Mouse (Mus musculus) neural tube, embryonic 12.5 days (tissue): Measurements from ENCODE around the gene Mt4. TPM values are rescaled to one million over a fixed set of nuclear protein-coding genes. Genes with fewer than 3 reads are reported as not detected.
A peak's percentile ranks its signal among the peaks of the same experiment; 100 is the strongest.

Source experiments
- ATAC-seq: fragments of 200-750 bp; cut with Nextera tagmentation; 2 replicates; pipeline ENCODE4 v1.8.0; 2017; ENCODE audit warnings: low read depth, mild to moderate bottlenecking, moderate TSS enrichment, moderate library complexity; ENCODE audit not compliant: low FRiP score
- H3K27ac ChIP-seq: fragments of 300-500 bp; sonication (generic); 2 replicates; pipeline ENCODE4 v1.5.1; 2016
- H3K27me3 ChIP-seq: fragments of 300-500 bp; sonication (generic); replicated peaks from 2 replicates; pipeline ENCODE4 v1.6.1; 2016; ENCODE audit warnings: mild to moderate bottlenecking
- H3K36me3 ChIP-seq: fragments of 300-500 bp; sonication (generic); 2 replicates; pipeline ENCODE4 v1.6.1; 2016; ENCODE audit warnings: mild to moderate bottlenecking
- H3K4me1 ChIP-seq: fragments of 300-500 bp; sonication (generic); 2 replicates; pipeline ENCODE4 v1.6.1; 2016
- H3K4me2 ChIP-seq: fragments of 300-500 bp; sonication (generic); replicated peaks from 2 replicates; pipeline ENCODE4 v1.6.1; 2016; ENCODE audit warnings: mild to moderate bottlenecking
- H3K4me3 ChIP-seq: fragments of 300-500 bp; sonication (generic); 2 replicates; pipeline ENCODE4 v1.5.1; 2016
- H3K9ac ChIP-seq: fragments of 300-500 bp; sonication (generic); 2 replicates; pipeline ENCODE4 v1.6.1; 2016; ENCODE audit warnings: mild to moderate bottlenecking
- H3K9me3 ChIP-seq: fragments of 300-500 bp; sonication (generic); 2 replicates; pipeline ENCODE4 v1.6.1; 2016; ENCODE audit warnings: mild to moderate bottlenecking
- WGBS: fragments of 180-500 bp; shearing (Covaris S2); methylation state at CpG from one replicate; pipeline ENCODE4 v1.1.7; 2016; 5-methylcytosine and 5-hydroxymethylcytosine counted together
- polyA plus RNA-seq: library from polyadenylated mRNA; unstranded; fragments of >200 nt; fragmentation: Nextera tagmentation; extraction: Ambion mirVana; gene quantifications from 2 replicates; pipeline ENCODE4 v1.2.1, GENCODE M21; 2016

The Mt4 gene
- polyA plus RNA-seq, 1 experiment from 2014 or later = not detected

- 1% methylated on average over 39 of the region's 39 CpGs for WGBS
- no peak overlapping the region for H3K27ac ChIP-seq
- H3K4me1 ChIP-seq = peaks cover 19% of the 10 kb centered on the region
- H3K9ac ChIP-seq = peak overlapping the region; percentile 44; the same call in 1 of the 2 replicates
- 0 out of 2 replicates have a peak, but pooled peaks have one; percentile 60 for ATAC-seq
- H3K9me3 ChIP-seq = no peaks in the 10 kb centered on the region
- peak overlapping the region; percentile 39 for H3K4me3 ChIP-seq
- H3K4me2 ChIP-seq = peak overlapping the region; percentile 85
- peaks cover 85% of the 10 kb centered on the region for H3K27me3 ChIP-seq
- no peaks in the 10 kb centered on the region for H3K36me3 ChIP-seq
Measured at GRCm38 (mm10) chr8:94172809-94173732, 36.1 kb downstream of the Mt4 start.

- H3K27ac ChIP-seq = no peak overlapping the region
- H3K27me3 ChIP-seq = peaks cover 92% of the 10 kb centered on the region
- no peak for ATAC-seq
- H3K4me3 ChIP-seq = no peak overlapping the region
- no peaks in the 10 kb centered on the region for H3K36me3 ChIP-seq
- WGBS = 38% methylated on average over 11 of the region's 11 CpGs
- no peak overlapping the region for H3K4me2 ChIP-seq
- H3K9me3 ChIP-seq = no peaks in the 10 kb centered on the region
- no peak overlapping the region for H3K9ac ChIP-seq
- H3K4me1 ChIP-seq = peaks cover 22% of the 10 kb centered on the region
Measured at GRCm38 (mm10) chr8:94173848-94174403, 36.9 kb downstream of the Mt4 start.

GRCm38 (mm10) chr8:94174619-94175213 is 37.7 kb downstream of the Mt4 start:
- no peaks in the 10 kb centered on the region for H3K36me3 ChIP-seq
- H3K4me2 ChIP-seq = no peak overlapping the region
- H3K27me3 ChIP-seq = peaks cover 93% of the 10 kb centered on the region
- 19% methylated on average over 7 of the region's 7 CpGs for WGBS
- H3K9me3 ChIP-seq = no peaks in the 10 kb centered on the region
- H3K4me3 ChIP-seq = no peak overlapping the region
- H3K27ac ChIP-seq = no peak overlapping the region
- no peak for ATAC-seq
- H3K4me1 ChIP-seq = peaks cover 30% of the 10 kb centered on the region
- H3K9ac ChIP-seq = no peak overlapping the region

- Histone ChIP-seq H3K36me3 (no peaks in the 10 kb centered on the region), H3K27ac (no peak overlapping the region), H3K4me1 (peaks cover 22% of the 10 kb centered on the region), H3K4me3 (no peak overlapping the region), H3K4me2 (no peak overlapping the region), H3K9me3 (no peaks in the 10 kb centered on the region), H3K27me3 (peaks cover 90% of the 10 kb centered on the region), H3K9ac (no peak overlapping the region)
- no peak for ATAC-seq
- WGBS = 61% methylated on average over 7 of the region's 7 CpGs
Measured at GRCm38 (mm10) chr8:94177716-94178390, 40.9 kb downstream of the Mt4 start.

- no peaks in the 10 kb centered on the region for H3K9me3 ChIP-seq
- no peaks in the 10 kb centered on the region for H3K36me3 ChIP-seq
- peak within 1 kb of the TSS; percentile 67 for H3K4me2 ChIP-seq
- H3K27ac ChIP-seq = no peak within 1 kb of the TSS
- H3K27me3 ChIP-seq = peaks cover 90% of the 10 kb centered on the region
- peaks cover 24% of the 10 kb centered on the region for H3K4me1 ChIP-seq
- ATAC-seq = peak; percentile 68
- H3K4me3 ChIP-seq = peak within 1 kb of the TSS; percentile 31
- WGBS = under 1% methylated on average over 50 of the region's 50 CpGs
- H3K9ac ChIP-seq = peak within 1 kb of the TSS; percentile 46; the same call in 1 of the 2 replicates
Measured at GRCm38 (mm10) chr8:94178857-94179712, 42.1 kb downstream of the Mt4 start, which contains the start of gene Mt1. Mt1 (plus strand) TSS chr8:94179082.

GRCm38 (mm10) chr8:94179713-94180560 is 42.9 kb downstream of the Mt4 start:
- H3K27ac ChIP-seq = no peak overlapping the region
- H3K36me3 ChIP-seq = no peaks in the 10 kb centered on the region
- peak overlapping the region; percentile 31; the same call in 1 of the 2 replicates for H3K4me3 ChIP-seq
- H3K9ac ChIP-seq = no peak overlapping the region
- 2% methylated on average over 25 of the region's 25 CpGs for WGBS
- peaks cover 88% of the 10 kb centered on the region for H3K27me3 ChIP-seq
- H3K4me1 ChIP-seq = peaks cover 24% of the 10 kb centered on the region
- ATAC-seq = no peak
- H3K4me2 ChIP-seq = peak overlapping the region; percentile 67
- no peaks in the 10 kb centered on the region for H3K9me3 ChIP-seq

GRCm38 (mm10) chr8:94180561-94180908 is 43.5 kb downstream of the Mt4 start:
- Histone ChIP-seq H3K4me1 (peaks cover 24% of the 10 kb centered on the region), H3K9me3 (no peaks in the 10 kb centered on the region), H3K4me3 (no peak overlapping the region), H3K27me3 (peaks cover 86% of the 10 kb centered on the region), H3K36me3 (no peaks in the 10 kb centered on the region), H3K27ac (no peak overlapping the region), H3K9ac (no peak overlapping the region), H3K4me2 (0 out of 2 replicates have a peak overlapping the region, but pooled peaks have one; percentile 67)
- 67% methylated on average over 1 of the region's 1 CpGs for WGBS
- no peak for ATAC-seq

GRCm38 (mm10) chr8:94182055-94182929 is 45.3 kb downstream of the Mt4 start:
- WGBS = 63% methylated on average over 13 of the region's 13 CpGs
- Histone ChIP-seq H3K4me1 (peaks cover 33% of the 10 kb centered on the region), H3K36me3 (no peaks in the 10 kb centered on the region), H3K4me2 (peak overlapping the region; percentile 48), H3K9ac (no peak overlapping the region), H3K4me3 (no peak overlapping the region), H3K9me3 (no peaks in the 10 kb centered on the region), H3K27ac (no peak overlapping the region), H3K27me3 (peaks cover 86% of the 10 kb centered on the region)
- ATAC-seq = no peak

GRCm38 (mm10) chr8:94183117-94183516 is 46.1 kb downstream of the Mt4 start:
- 0% methylated on average over 16 of the region's 16 CpGs for WGBS
- Histone ChIP-seq H3K4me3 (no peak overlapping the region), H3K27me3 (peaks cover 88% of the 10 kb centered on the region), H3K36me3 (no peaks in the 10 kb centered on the region), H3K9me3 (no peaks in the 10 kb centered on the region), H3K9ac (no peak overlapping the region), H3K27ac (no peak overlapping the region), H3K4me1 (peaks cover 33% of the 10 kb centered on the region), H3K4me2 (peak overlapping the region; percentile 48)
- peak; percentile 51; the same call in 1 of the 2 replicates for ATAC-seq

- H3K4me2 ChIP-seq = no peak overlapping the region
- 11% methylated on average over 12 of the region's 12 CpGs for WGBS
- H3K9me3 ChIP-seq = no peaks in the 10 kb centered on the region
- no peak overlapping the region for H3K27ac ChIP-seq
- no peak for ATAC-seq
- no peaks in the 10 kb centered on the region for H3K36me3 ChIP-seq
- H3K9ac ChIP-seq = no peak overlapping the region
- peaks cover 24% of the 10 kb centered on the region for H3K4me1 ChIP-seq
- H3K27me3 ChIP-seq = peaks cover 76% of the 10 kb centered on the region
- no peak overlapping the region for H3K4me3 ChIP-seq
Measured at GRCm38 (mm10) chr8:94184357-94184843, 47.4 kb downstream of the Mt4 start.
